Mouse (Mus musculus): Measurements from ENCODE around the gene Erbb4. TPM values are rescaled to one million over a fixed set of nuclear protein-coding genes. Genes with fewer than 3 reads are reported as not detected.
A peak's percentile ranks its signal among the peaks of the same experiment; 100 is the strongest.

Gene Erbb4
- polyA plus RNA-seq, 1 experiment from 2014 or later, result 6.7 TPM

DNA sequence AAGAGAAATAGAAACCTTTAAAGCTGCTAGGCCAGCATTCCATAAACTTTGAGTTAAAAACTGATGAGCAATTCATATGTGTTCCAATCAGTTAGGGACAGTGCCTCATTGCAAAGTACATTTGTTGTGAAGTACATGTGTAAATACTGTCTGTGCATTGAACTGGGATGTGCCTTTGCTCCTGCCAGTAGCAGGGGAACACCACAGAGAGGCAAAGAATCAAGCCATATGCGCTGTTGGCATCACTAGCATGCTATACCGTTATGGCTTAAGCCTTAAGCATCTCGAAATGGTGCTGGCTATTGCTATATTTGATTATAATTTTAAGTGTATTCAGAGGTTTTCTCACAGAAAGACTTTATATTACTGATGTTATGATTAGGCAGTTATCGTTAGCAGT lies 58.9 kb downstream of the Erbb4 start:
- Histone ChIP-seq H3K9ac (ENCODE audit: low read depth, low read length) (no peak overlapping the region), H3K9me3 (ENCODE audit: control insufficient read depth, low read length) (no peaks in the 10 kb centered on the region), H3K27me3 (ENCODE audit: control insufficient read depth, insufficient read depth, low read length) (no peaks in the 10 kb centered on the region), H3K36me3 (ENCODE audit: control insufficient read depth, insufficient read depth, low read length) (no peaks in the 10 kb centered on the region), H3K4me3 (ENCODE audit: low read length) (no peak overlapping the region), H3K4me1 (ENCODE audit: control insufficient read depth, insufficient read depth, low read length) (no peaks in the 10 kb centered on the region), H3K27ac (ENCODE audit: low read depth, low read length) (no peak overlapping the region), H3K4me2 (replicated peaks; ENCODE audit: low read depth, low read length) (no peak overlapping the region)
- WGBS, result 92% methylated on average over 4 of the region's 4 CpGs
- ATAC-seq (ENCODE audit: low FRiP score, low TSS enrichment), result no peak

DNA sequence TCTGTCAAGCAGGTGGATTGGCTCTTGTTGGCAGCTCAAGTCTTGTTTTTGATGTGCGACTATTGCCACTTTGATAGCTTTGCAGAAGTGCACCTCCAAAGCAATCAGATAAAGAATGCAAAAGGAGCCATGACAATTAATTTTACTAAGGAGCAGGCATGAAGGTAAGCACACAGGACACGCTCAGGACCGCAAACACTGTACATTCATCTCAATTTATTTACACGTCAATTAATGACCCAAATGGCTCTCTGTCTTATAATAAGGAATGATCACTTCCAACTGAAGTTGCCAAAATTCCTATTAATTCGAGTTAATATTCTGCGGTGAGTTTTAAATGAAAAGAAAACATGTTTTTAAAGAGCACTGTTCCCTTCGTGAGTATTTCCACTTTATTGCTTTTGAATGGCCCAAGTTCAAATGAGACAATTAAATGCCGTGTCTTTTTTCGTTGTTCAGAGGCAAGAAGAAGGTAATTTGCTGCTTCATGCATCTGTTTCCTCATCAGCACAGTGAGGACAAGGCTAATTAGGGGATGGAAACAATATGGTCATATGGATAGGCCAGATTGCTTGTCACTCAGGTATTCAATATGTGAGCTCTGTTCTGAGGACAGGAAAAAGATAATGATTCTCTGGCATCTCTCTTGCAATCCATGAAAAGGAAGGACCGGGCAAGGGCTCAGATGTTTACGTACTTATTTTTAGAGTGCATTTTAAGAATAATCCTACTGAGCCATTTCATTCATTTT lies 61.5 kb downstream of the Erbb4 start:
- Histone ChIP-seq H3K4me2 (replicated peaks; ENCODE audit: low read depth, low read length) (no peak overlapping the region), H3K27ac (ENCODE audit: low read depth, low read length) (no peak overlapping the region)

DNA sequence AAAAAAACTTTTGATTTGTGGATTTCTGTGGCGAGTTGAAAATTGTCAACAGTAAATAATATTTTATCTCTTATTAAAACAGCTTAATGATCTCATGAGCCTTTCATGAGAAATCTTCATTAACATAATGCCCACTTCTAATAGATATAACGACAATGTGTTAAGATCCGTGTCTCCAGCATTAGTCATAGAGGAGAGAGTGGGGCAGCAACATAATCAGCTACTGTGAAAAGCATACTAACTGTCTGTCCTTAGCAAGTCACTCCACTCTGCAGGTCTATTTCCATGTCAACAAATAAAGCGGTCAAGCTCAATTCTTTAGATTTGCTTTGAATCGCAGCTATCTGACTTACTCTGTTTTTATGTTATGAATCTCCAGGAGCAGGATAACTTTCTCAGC lies 80.0 kb downstream of the Erbb4 start:
- H3K27me3 ChIP-seq (ENCODE audit: control insufficient read depth, insufficient read depth, low read length), result no peaks in the 10 kb centered on the region
- H3K36me3 ChIP-seq (ENCODE audit: control insufficient read depth, insufficient read depth, low read length), result no peaks in the 10 kb centered on the region
- no peak overlapping the region for H3K4me2 ChIP-seq (replicated peaks; ENCODE audit: low read depth, low read length)
- H3K27ac ChIP-seq (ENCODE audit: low read depth, low read length), result no peak overlapping the region
- 79% methylated on average over 5 of the region's 5 CpGs for WGBS
- H3K9ac ChIP-seq (ENCODE audit: low read depth, low read length), result no peak overlapping the region
- H3K9me3 ChIP-seq (ENCODE audit: control insufficient read depth, low read length), result no peaks in the 10 kb centered on the region
- ATAC-seq (ENCODE audit: low FRiP score, low TSS enrichment), result no peak
- no peaks in the 10 kb centered on the region for H3K4me1 ChIP-seq (ENCODE audit: control insufficient read depth, insufficient read depth, low read length)
- no peak overlapping the region for H3K4me3 ChIP-seq (ENCODE audit: low read length)

More for the DNA sequence above, 61.5 kb downstream of the Erbb4 start:
- 83% methylated on average over 11 of the region's 11 CpGs for WGBS
- ATAC-seq (ENCODE audit: low FRiP score, low TSS enrichment), result no peak
- no peaks in the 10 kb centered on the region for H3K27me3 ChIP-seq (ENCODE audit: control insufficient read depth, insufficient read depth, low read length)
- H3K4me1 ChIP-seq (ENCODE audit: control insufficient read depth, insufficient read depth, low read length), result no peaks in the 10 kb centered on the region
- no peaks in the 10 kb centered on the region for H3K9me3 ChIP-seq (ENCODE audit: control insufficient read depth, low read length)
- H3K4me3 ChIP-seq (ENCODE audit: low read length), result no peak overlapping the region
- no peaks in the 10 kb centered on the region for H3K36me3 ChIP-seq (ENCODE audit: control insufficient read depth, insufficient read depth, low read length)
- H3K9ac ChIP-seq (ENCODE audit: low read depth, low read length), result no peak overlapping the region

DNA sequence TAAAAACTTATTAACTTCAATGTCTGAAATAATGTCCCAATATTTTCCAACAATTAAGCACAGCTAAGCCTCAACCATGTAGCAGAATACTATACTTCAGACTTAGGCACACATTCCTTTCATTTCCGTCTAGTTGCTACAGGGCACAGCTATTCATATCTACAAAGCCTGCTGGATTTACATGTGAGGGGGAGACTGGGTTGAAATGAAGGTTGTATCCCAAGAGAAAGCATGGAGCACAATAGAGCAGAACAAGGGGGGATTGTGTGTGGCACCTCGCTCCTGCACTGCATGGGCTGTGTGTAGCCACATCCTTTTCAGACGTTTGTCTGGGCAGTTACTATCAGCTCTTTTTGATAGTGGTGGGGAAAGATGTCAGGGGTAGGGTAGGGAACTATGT lies 83.0 kb downstream of the Erbb4 start:
- ATAC-seq (ENCODE audit: low FRiP score, low TSS enrichment), result peak; percentile 79; the same call in 1 of the 2 replicates
- Histone ChIP-seq H3K4me2 (replicated peaks; ENCODE audit: low read depth, low read length) (no peak overlapping the region), H3K4me1 (ENCODE audit: control insufficient read depth, insufficient read depth, low read length) (no peaks in the 10 kb centered on the region), H3K9me3 (ENCODE audit: control insufficient read depth, low read length) (no peaks in the 10 kb centered on the region), H3K36me3 (ENCODE audit: control insufficient read depth, insufficient read depth, low read length) (no peaks in the 10 kb centered on the region), H3K27ac (ENCODE audit: low read depth, low read length) (peak overlapping the region; percentile 9; the same call in 1 of the 2 replicates), H3K27me3 (ENCODE audit: control insufficient read depth, insufficient read depth, low read length) (no peaks in the 10 kb centered on the region), H3K9ac (ENCODE audit: low read depth, low read length) (no peak overlapping the region), H3K4me3 (ENCODE audit: low read length) (no peak overlapping the region)
- WGBS, result 37% methylated on average over 3 of the region's 3 CpGs

DNA sequence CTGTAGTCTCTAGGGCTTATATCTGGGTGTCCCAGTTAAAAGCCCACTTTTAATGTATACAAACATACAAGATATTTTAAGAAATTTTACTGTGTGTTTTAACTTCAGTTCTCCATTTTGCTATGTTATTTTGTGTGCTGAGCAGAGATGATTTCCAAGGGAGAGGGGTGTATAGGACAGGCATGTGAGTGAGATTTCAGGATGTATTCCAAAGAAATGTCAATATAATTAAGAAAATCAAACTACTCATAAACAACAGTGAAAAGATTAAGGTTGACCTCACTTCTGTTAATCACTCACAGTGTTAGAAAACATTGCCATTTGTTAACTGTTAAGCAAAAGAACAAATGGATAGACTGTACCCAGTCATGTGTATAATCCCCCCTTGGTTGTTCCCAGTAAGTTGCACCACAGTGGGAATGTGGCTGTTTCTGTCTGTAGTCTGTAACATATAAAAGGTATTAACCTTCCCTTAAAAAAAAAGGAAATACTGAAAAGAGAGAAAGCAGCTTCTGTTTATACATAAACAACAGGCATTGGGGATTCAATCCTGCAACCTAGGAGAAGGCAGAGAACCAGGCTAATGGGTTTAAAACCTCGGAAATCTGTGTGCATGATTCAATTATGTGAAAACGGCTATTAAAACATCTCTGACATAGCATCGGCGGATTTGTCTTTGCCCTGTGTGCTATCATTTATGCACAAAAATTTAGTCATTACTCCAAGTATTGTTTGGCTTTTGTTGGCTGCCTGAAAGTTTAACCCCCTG lies 84.5 kb downstream of the Erbb4 start:
- Histone ChIP-seq H3K4me2 (replicated peaks; ENCODE audit: low read depth, low read length) (no peak overlapping the region), H3K27ac (ENCODE audit: low read depth, low read length) (no peak overlapping the region)
- ATAC-seq (ENCODE audit: low FRiP score, low TSS enrichment), result no peak

DNA sequence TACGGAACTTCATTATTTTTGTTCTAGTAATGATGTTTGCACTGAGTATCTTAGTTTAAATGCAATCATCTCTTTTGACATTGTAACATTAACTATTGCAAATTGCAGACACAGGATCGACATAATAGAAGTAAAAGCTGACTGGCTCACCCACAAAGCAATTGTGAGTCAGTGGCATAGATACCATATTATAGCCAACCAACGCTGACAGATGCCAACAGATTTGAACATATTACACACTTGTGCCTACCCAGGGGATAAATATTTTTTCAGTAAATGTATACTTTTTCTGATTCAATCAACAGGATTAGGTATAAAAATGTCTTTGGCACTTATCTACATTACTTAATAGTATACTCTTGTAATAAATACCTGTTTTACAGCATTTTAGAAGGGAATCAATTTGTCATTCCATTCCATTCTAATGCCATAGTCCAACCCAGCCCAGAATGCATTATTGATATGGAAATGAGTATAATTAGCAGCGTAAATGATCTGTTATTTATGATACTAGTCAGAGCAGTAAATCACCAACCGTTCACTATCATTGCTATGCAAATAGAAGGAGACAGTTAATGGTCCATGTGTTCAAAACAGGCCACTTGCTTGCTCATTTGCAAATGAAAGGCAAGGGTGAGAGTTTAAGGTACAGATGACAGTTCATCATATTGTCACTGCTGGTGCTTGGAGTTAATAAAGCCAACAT lies 97.9 kb downstream of the Erbb4 start:
- WGBS, result 69% methylated on average over 5 of the region's 5 CpGs
- Histone ChIP-seq H3K4me3 (ENCODE audit: low read length) (no peak overlapping the region), H3K27me3 (ENCODE audit: control insufficient read depth, insufficient read depth, low read length) (no peaks in the 10 kb centered on the region), H3K4me2 (replicated peaks; ENCODE audit: low read depth, low read length) (no peak overlapping the region), H3K36me3 (ENCODE audit: control insufficient read depth, insufficient read depth, low read length) (no peaks in the 10 kb centered on the region), H3K4me1 (ENCODE audit: control insufficient read depth, insufficient read depth, low read length) (no peaks in the 10 kb centered on the region), H3K9ac (ENCODE audit: low read depth, low read length) (no peak overlapping the region), H3K9me3 (ENCODE audit: control insufficient read depth, low read length) (no peaks in the 10 kb centered on the region), H3K27ac (ENCODE audit: low read depth, low read length) (no peak overlapping the region)
- ATAC-seq (ENCODE audit: low FRiP score, low TSS enrichment), result no peak

More for the DNA sequence above, 84.5 kb downstream of the Erbb4 start:
- H3K4me1 ChIP-seq (ENCODE audit: control insufficient read depth, insufficient read depth, low read length), result no peaks in the 10 kb centered on the region
- H3K27me3 ChIP-seq (ENCODE audit: control insufficient read depth, insufficient read depth, low read length), result no peaks in the 10 kb centered on the region
- H3K9ac ChIP-seq (ENCODE audit: low read depth, low read length), result no peak overlapping the region
- no peak overlapping the region for H3K4me3 ChIP-seq (ENCODE audit: low read length)
- H3K36me3 ChIP-seq (ENCODE audit: control insufficient read depth, insufficient read depth, low read length), result no peaks in the 10 kb centered on the region
- 77% methylated on average over 4 of the region's 4 CpGs for WGBS
- H3K9me3 ChIP-seq (ENCODE audit: control insufficient read depth, low read length), result no peaks in the 10 kb centered on the region

DNA sequence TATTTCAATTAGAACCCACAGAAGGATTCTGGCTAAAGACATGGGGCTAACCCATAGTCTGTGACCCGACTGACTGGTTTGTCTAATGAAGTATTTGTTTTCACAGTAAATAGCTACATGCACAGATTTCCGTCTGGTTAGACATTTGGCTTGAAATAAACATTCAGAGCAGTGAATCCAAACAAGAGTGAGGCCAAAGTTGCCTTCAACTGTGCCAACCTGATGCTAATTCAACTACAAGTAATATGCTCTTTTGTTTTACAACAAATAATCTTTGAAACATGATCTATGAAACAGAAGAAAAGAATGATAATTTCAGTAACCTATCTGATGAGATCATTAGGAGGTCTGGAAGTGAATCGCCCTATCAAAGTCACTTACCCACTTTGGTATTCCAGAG lies 106.5 kb downstream of the Erbb4 start:
- H3K4me2 ChIP-seq (replicated peaks; ENCODE audit: low read depth, low read length), result no peak overlapping the region
- WGBS, result 74% methylated on average over 3 of the region's 3 CpGs
- H3K36me3 ChIP-seq (ENCODE audit: control insufficient read depth, insufficient read depth, low read length), result no peaks in the 10 kb centered on the region
- no peak overlapping the region for H3K9ac ChIP-seq (ENCODE audit: low read depth, low read length)
- H3K27me3 ChIP-seq (ENCODE audit: control insufficient read depth, insufficient read depth, low read length), result no peaks in the 10 kb centered on the region
- H3K27ac ChIP-seq (ENCODE audit: low read depth, low read length), result no peak overlapping the region
- no peak for ATAC-seq (ENCODE audit: low FRiP score, low TSS enrichment)
- H3K9me3 ChIP-seq (ENCODE audit: control insufficient read depth, low read length), result no peaks in the 10 kb centered on the region
- H3K4me1 ChIP-seq (ENCODE audit: control insufficient read depth, insufficient read depth, low read length), result no peaks in the 10 kb centered on the region
- no peak overlapping the region for H3K4me3 ChIP-seq (ENCODE audit: low read length)

DNA sequence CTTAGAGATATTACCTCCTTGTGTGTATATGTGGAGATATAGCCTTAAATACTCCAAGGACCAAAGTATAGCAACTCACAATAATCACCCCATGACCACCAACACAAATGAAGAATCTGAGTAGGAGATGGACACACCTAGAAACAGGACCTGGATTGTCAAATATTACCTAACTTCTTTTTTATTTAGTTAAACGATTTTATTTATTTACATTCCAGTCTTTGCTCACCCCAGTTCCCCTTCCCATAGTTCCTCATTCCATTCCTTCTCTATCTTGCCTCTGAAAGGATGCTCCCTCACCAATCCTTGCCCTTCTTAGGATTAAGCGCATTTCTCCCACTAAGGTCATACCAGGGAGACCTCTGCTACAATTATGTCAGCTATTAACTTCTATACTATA lies 128.6 kb downstream of the Erbb4 start:
- no peak overlapping the region for H3K9ac ChIP-seq (ENCODE audit: low read depth, low read length)
- no peaks in the 10 kb centered on the region for H3K9me3 ChIP-seq (ENCODE audit: control insufficient read depth, low read length)
- H3K36me3 ChIP-seq (ENCODE audit: control insufficient read depth, insufficient read depth, low read length), result no peaks in the 10 kb centered on the region
- WGBS, result 83% methylated on average over 2 of the region's 2 CpGs
- H3K27me3 ChIP-seq (ENCODE audit: control insufficient read depth, insufficient read depth, low read length), result no peaks in the 10 kb centered on the region
- H3K4me1 ChIP-seq (ENCODE audit: control insufficient read depth, insufficient read depth, low read length), result no peaks in the 10 kb centered on the region
- ATAC-seq (ENCODE audit: low FRiP score, low TSS enrichment), result no peak
- H3K4me3 ChIP-seq (ENCODE audit: low read length), result no peak overlapping the region
- no peak overlapping the region for H3K4me2 ChIP-seq (replicated peaks; ENCODE audit: low read depth, low read length)
- H3K27ac ChIP-seq (ENCODE audit: low read depth, low read length), result no peak overlapping the region

DNA sequence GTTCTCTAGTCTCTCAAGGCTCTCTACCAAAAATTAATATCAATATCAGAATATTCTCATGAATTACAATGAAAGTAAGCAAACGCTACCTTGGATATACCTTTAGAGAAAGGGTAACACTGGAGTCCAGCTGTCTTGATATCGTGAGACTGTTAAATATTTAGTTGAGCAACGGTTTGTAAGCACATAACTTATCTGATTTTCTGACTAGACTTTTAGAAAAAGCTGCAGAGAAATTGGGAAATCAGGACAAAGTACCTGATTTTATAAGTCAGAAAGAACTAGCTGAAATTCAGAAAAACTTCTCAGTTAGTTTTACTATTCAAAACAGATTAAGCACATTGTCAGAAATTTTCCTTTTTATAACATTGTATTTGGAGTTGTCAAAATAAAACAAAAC lies 129.3 kb downstream of the Erbb4 start:
- Histone ChIP-seq H3K4me3 (ENCODE audit: low read length) (no peak overlapping the region), H3K9me3 (ENCODE audit: control insufficient read depth, low read length) (no peaks in the 10 kb centered on the region), H3K4me1 (ENCODE audit: control insufficient read depth, insufficient read depth, low read length) (no peaks in the 10 kb centered on the region), H3K9ac (ENCODE audit: low read depth, low read length) (no peak overlapping the region), H3K4me2 (replicated peaks; ENCODE audit: low read depth, low read length) (no peak overlapping the region), H3K36me3 (ENCODE audit: control insufficient read depth, insufficient read depth, low read length) (no peaks in the 10 kb centered on the region), H3K27me3 (ENCODE audit: control insufficient read depth, insufficient read depth, low read length) (no peaks in the 10 kb centered on the region), H3K27ac (ENCODE audit: low read depth, low read length) (no peak overlapping the region)
- no peak for ATAC-seq (ENCODE audit: low FRiP score, low TSS enrichment)
- 84% methylated on average over 3 of the region's 3 CpGs for WGBS

Data from kidney, embryonic 14.5 days (tissue).